Mouse (Mus musculus): Measurements from ENCODE around the gene Yod1.

- TF ChIP-seq CTCF (IDR thresholded peaks at IDR 0.05; ENCODE audit: low read depth) (no peak), EP300 (IDR thresholded peaks at IDR 0.05; ENCODE audit: low read depth) (no peak)
These were observed 52.8 kb downstream of the Yod1 start for GRCm38 (mm10) chr1:130769925-130770324.
